Mouse (Mus musculus): ENCODE data around the gene Tmem79.

DNA sequence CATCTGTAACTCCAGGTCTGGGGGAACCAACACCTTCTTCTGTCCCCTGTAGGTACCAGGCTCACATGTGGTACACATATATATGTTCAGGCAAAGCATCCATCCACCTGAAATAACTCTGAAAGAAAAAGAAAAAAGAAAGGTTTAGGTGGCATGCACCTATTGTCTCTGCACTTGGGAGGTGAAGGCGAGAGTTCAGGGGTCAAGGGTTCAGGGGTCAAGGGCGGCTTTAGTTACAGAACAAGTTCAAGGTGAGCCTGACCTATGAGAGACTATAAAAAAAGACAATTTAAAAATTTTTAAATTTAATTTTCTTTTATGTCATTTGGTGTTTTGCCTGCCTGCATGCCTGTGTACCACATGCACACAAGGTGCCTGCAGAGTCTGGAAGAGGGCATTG is 55.9 kb downstream of the Tmem79 start:
- no peak for TF ChIP-seq KAT2A (IDR thresholded peaks at IDR 0.05; ENCODE audit: insufficient replicate concordance, low read length)
- no peak for TF ChIP-seq RCOR1 (conservative IDR thresholded peaks at IDR 0.05; ENCODE audit: low read depth, low read length)
- TF ChIP-seq CTCF (conservative IDR thresholded peaks at IDR 0.05 in 1 of 2, IDR thresholded peaks at IDR 0.05 in 1 of 2; ENCODE audit: low read depth in 2 of 2, low read length in 2 of 2): no peak
- no peak for TF ChIP-seq JUN (IDR thresholded peaks at IDR 0.05; ENCODE audit: insufficient read depth, low read depth, low read length)
- no peak for TF ChIP-seq MXI1 (IDR thresholded peaks at IDR 0.05; ENCODE audit: low read depth, low read length)
- TF ChIP-seq HCFC1 (IDR thresholded peaks at IDR 0.05; ENCODE audit: low read depth, low read length): no peak
- no peak for TF ChIP-seq ZKSCAN1 (IDR thresholded peaks at IDR 0.05; ENCODE audit: borderline replicate concordance, low read depth, low read length)
- TF ChIP-seq MAZ (IDR thresholded peaks at IDR 0.05; ENCODE audit: low read depth, low read length): no peak
- TF ChIP-seq ETS1 (conservative IDR thresholded peaks at IDR 0.05; ENCODE audit: low read depth, low read length): no peak

Measured in CH12.LX (cell line).